Comparison of ENCODE assay signal across 15 mouse cellular contexts in the genomic region with DNA sequence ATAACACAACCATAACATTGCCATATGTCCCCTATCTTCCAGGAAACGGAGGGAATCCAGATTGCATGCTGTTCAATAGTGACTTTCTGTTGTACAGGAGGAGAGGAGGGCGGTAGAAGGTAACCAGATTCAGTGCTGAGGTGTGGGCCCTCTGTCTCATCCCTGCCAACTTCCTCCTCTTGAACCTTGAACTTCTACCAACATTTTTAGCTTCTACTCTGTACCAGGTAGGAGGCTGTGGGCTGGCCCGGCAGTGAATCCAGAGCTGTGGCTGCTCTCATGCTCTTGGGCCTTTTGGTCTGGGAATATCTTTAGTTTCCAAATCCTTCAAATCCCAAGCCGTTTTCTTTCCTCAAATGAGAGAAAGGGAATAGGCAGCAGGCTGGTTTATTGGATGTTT.
A peak's percentile ranks its signal among the peaks of the same experiment; 100 is the strongest.
DNase-seq lines count a peak whose midpoint lies in the region; ATAC-seq and TF ChIP-seq lines count a peak whose summit lies in the region.
"Had no signal": no experiment of that assay in that cellular context is flagged by ENCODE, and none has a peak within 500 bp of the region (broad histone marks: within the 10 kb centered on the region; RNA-seq: fewer than 3 reads in every experiment).

No protein-coding gene starts in this region.

- no peak for TF ChIP-seq POLR2A in testis, adult 2 months (IDR thresholded peaks at IDR 0.05; ENCODE audit: control insufficient read depth, low read depth, low read length)

- H3K9ac ChIP-seq in hindbrain, embryonic 14.5 days = no peak overlapping the region
- no peak overlapping the region for H3K9ac ChIP-seq in midbrain, embryonic 14.5 days (replicated peaks; ENCODE audit: low read length)
- H3K9ac ChIP-seq: kidney, embryonic 15.5 days; lung, embryonic 14.5 days had no signal

- no peak overlapping the region for H3K4me2 ChIP-seq in hindbrain, embryonic 14.5 days (replicated peaks)
- H3K4me2 ChIP-seq in midbrain, embryonic 14.5 days (ENCODE audit: low read length) = no peak overlapping the region
- H3K4me2 ChIP-seq: heart, embryonic 11.5 days; kidney, embryonic 15.5 days; liver, embryonic 11.5 days; lung, embryonic 14.5 days had no signal

- no peaks in the 10 kb centered on the region for H3K27me3 ChIP-seq in testis, adult 2 months (ENCODE audit: control insufficient read depth, insufficient read depth, low read length)
- H3K27me3 ChIP-seq in hindbrain, embryonic 14.5 days (ENCODE audit: control insufficient read depth, insufficient read depth, low read length) = no peaks in the 10 kb centered on the region
- no peaks in the 10 kb centered on the region for H3K27me3 ChIP-seq in midbrain, embryonic 14.5 days (ENCODE audit: control insufficient read depth, insufficient read depth, low read length)
- H3K27me3 ChIP-seq: kidney, embryonic 15.5 days had no signal

- intact Hi-C loops in gastrocnemius, adult 2 months (cut with DNase I) = no loop called here

- H3K27ac ChIP-seq in testis, adult 2 months (ENCODE audit: control insufficient read depth, insufficient read depth, low read depth, low read length) = no peak overlapping the region
- peak overlapping the region; percentile 15; the same call in 1 of the 2 replicates for H3K27ac ChIP-seq in hindbrain, embryonic 14.5 days
- H3K27ac ChIP-seq in midbrain, embryonic 14.5 days (replicated peaks; ENCODE audit: low read depth, low read length) = peak overlapping the region; percentile 15
- no peak overlapping the region for H3K27ac ChIP-seq in gastrocnemius, adult 2 months
- H3K27ac ChIP-seq: kidney, embryonic 15.5 days; limb, embryonic 10.5 days had no signal

- WGBS in hindbrain, embryonic 14.5 days = 47% methylated on average over 4 of the region's 4 CpGs
- 44% methylated on average over 4 of the region's 4 CpGs for WGBS in midbrain, embryonic 14.5 days

- ATAC-seq in hindbrain, embryonic 14.5 days (ENCODE audit: low FRiP score) = peak; percentile 14; the same call in 1 of the 2 replicates
- ATAC-seq in midbrain, embryonic 14.5 days (ENCODE audit: low FRiP score, low TSS enrichment) = no peak
- ATAC-seq: intestine, embryonic 16.5 days had no signal

- H3K4me3 ChIP-seq in testis, adult 2 months (ENCODE audit: control insufficient read depth, low read depth, low read length) = peak overlapping the region; percentile 49; the same call in 1 of the 2 replicates
- no peak overlapping the region for H3K4me3 ChIP-seq in hindbrain, embryonic 14.5 days (replicated peaks; ENCODE audit: low read length)
- H3K4me3 ChIP-seq in midbrain, embryonic 14.5 days (replicated peaks; ENCODE audit: low read depth, low read length) = no peak overlapping the region
- H3K4me3 ChIP-seq in gastrocnemius, adult 2 months = no peak overlapping the region
- H3K4me3 ChIP-seq: kidney, embryonic 15.5 days; limb, embryonic 10.5 days had no signal

- no peaks in the 10 kb centered on the region for H3K36me3 ChIP-seq in testis, adult 2 months (ENCODE audit: control insufficient read depth, insufficient read depth, low read length)
- no peaks in the 10 kb centered on the region for H3K36me3 ChIP-seq in hindbrain, embryonic 14.5 days (replicated peaks; ENCODE audit: control insufficient read depth, insufficient read depth)
- no peaks in the 10 kb centered on the region for H3K36me3 ChIP-seq in midbrain, embryonic 14.5 days (ENCODE audit: control insufficient read depth, insufficient read depth, low read length)
- H3K36me3 ChIP-seq: kidney, embryonic 15.5 days; limb, embryonic 10.5 days had no signal

- H3K9me3 ChIP-seq in hindbrain, embryonic 14.5 days (ENCODE audit: control insufficient read depth, low read length) = no peaks in the 10 kb centered on the region
- no peaks in the 10 kb centered on the region for H3K9me3 ChIP-seq in midbrain, embryonic 14.5 days (ENCODE audit: control insufficient read depth, low read length)
- H3K9me3 ChIP-seq: kidney, embryonic 15.5 days; limb, embryonic 10.5 days had no signal

- 0 out of 2 replicates have a peak, but pooled peaks cover 2% of the 10 kb centered on the region for H3K4me1 ChIP-seq in testis, adult 2 months (ENCODE audit: control insufficient read depth, insufficient read depth, low read length)
- peaks cover 15% of the 10 kb centered on the region for H3K4me1 ChIP-seq in hindbrain, embryonic 14.5 days (replicated peaks; ENCODE audit: control insufficient read depth, insufficient read depth, low read length)
- peaks cover 15% of the 10 kb centered on the region; the same call in 1 of the 2 replicates for H3K4me1 ChIP-seq in midbrain, embryonic 14.5 days (ENCODE audit: control insufficient read depth, insufficient read depth, low read length)
- H3K4me1 ChIP-seq: kidney, embryonic 15.5 days; limb, embryonic 10.5 days had no signal

- DNase-seq in testis, postnatal 14 days (ENCODE audit: low spot score) = no peak
- no peak for DNase-seq in hindbrain, embryonic 14.5 days (ENCODE audit: low spot score)
- DNase-seq in midbrain, embryonic 14.5 days = no peak
- DNase-seq in kidney, postnatal 14 days = no peak
- no peak for DNase-seq in gastrocnemius, adult 2 months
- DNase-seq in cerebellum, postnatal 36 days = no peak
- DNase-seq: lung, embryonic 14.5 days; lung, postnatal 4 days; thymus, adult 2 months had no signal

- no peak for TF ChIP-seq CTCF in testis, adult 2 months (IDR thresholded peaks at IDR 0.05; ENCODE audit: control insufficient read depth, insufficient read depth, insufficient replicate concordance, low read depth, low read length)
- TF ChIP-seq CTCF in gastrocnemius, adult 2 months (IDR thresholded peaks at IDR 0.05) = no peak

Comparison
In these comparisons a context has a peak if more than half of its experiments do, and no peak if none do; other contexts are left out.
1. H3K27ac ChIP-seq: peak in hindbrain, embryonic 14.5 days (single experiment) and midbrain, embryonic 14.5 days (single experiment); none in testis, adult 2 months (single experiment) and gastrocnemius, adult 2 months (single experiment).